Mouse (Mus musculus) urinary bladder, adult 18-20 months (tissue): Measurements from ENCODE around the gene Rhbdf1.
"Not testable (repeated sequence)": the region's sequence is repeated elsewhere in the genome, so short reads cannot be mapped to it uniquely, and the experiment has no call there.

Experiments used
- DNase-seq, 2 experiments: peaks; one replicate each; pipeline ENCODE4 v3.0.0; 2022; ENCODE audit warnings: low spot score in 2 of 2, mixed read lengths in 2 of 2

The Rhbdf1 gene

DNA sequence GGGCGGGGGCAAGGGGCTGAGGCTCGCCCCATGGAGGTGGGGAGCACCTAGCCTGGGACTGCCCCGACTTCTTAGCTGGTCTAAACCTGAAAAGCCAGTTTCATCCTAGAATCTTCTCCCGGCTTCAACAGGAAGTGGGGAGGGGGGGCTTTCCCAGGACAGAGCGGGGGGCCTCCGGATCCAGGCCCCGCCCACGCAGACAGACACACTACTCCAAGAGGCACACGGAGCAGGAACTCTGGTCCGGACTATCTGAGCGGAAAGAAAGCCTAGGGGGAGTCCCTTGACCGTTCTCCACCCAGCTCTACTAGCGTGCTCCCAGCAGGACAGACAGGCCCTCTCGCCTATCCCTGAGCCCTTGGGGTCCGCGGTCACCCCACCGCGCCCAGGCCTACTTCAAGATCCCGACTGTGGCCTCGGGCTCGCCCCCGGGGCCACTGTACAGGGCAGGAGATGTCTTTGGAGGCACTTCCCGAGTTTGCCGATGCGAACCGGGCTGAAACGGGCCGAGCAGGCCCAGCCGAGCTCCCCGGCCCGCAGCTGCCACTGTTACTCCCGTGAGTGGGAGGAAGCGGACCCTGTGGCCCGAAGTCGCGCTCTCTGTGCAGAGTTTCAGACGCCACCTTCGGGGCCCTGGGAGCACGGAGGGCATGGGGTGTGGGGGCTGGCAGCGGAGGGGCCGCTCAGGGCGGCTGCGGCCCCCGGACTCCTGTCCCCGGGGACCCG, 712 bp downstream of the Rhbdf1 start:
- peak; percentile 65 to 69 for DNase-seq

DNA sequence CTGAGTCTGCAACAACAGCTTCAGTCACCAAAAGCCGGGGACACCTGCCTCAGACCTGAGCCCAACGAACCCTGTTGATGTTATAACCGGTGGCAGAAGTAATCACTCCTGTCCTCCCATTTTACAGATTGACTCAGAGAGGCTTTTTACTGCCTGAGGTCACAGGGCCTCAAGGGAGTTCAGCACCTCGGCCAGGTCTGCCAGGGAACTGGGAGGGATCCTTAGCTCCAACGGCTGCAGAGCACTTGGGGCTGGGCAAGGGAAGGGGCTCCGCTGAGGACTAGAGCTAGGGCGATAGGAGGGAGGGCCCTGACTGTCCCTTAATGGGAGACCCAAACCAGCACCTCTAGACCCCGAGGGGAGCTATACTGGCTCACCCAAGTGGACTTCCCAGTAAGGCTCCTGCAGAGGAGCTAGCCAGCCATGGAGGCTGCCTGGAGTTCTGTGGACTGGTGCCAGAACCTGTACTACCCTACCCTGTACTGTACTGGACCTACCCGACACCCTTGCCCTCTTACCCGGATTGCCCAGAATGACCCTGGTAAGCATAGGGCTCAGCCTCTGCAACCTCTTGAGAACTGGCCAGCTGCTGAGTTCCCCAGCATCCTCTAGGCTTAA, 1.4 kb downstream of the Rhbdf1 start:
- peak in 1 of 2 experiments; percentile 71 for DNase-seq

DNA sequence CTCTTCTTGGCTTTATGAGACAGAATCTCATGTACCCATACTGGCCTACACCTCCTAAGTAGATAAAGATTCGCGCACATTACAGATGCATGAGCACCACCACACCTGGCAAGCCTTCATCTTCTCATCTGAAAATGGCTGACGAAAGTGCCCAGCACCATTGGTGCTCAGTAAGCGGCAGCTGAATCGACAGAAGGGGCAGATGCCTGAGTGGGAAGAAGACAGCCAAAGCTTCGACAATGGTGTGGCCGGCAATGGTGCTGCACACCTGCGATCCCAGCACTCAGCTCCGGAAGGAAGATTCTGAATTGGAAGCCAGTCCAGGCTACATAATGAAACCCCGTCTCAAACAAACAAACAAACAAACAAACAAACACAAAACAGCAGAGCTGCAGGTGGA, 2.8 kb downstream of the Rhbdf1 start:
- no peak for DNase-seq

DNA sequence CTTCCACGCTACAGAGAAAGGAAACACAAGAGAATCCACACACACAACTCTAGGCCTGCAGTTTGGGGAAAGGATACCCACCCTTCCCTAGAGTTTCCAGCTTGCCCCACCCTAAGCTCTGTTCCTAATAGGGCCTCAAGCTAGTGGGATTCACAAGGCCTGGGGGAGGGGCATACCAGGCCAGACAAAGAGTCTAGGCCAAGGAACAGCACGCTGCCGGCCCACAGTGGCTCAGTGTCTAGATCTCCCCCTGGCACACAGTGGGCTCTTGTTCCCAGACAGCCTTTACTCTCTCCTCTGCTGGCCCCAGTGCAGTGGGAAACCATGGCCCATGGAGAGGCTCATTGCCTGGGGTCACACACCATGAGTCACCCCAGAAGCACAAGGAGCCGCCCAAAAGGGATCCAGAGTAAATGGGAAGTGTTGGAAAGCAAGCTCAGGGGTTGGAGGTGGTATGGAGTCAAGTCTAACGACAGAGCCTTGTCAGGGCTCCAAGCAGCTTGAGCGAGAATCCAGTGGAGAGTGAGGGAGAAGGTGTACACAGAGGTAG, 3.5 kb downstream of the Rhbdf1 start:
- no peak for DNase-seq

DNA sequence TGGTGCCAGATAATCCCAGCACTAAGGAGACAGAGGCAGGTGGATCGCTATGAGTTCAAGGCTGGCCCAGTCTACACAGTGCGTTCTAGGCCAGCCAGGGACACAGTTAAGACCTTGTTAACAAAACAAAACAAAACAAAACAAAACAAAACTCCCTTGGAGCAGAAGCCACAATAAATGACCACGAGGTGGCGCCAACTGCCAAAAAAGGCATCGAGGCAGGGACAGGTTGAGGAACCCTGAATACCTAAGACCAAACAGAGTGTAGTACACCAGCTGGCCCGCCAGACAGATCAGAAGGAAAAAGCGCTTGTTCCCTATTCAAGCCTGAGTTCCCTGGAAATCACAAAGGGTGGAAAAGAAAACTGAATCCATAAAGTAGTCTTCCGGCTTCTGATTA, 5.2 kb downstream of the Rhbdf1 start:
- peak in 1 of 2 experiments; percentile 42 for DNase-seq

DNA sequence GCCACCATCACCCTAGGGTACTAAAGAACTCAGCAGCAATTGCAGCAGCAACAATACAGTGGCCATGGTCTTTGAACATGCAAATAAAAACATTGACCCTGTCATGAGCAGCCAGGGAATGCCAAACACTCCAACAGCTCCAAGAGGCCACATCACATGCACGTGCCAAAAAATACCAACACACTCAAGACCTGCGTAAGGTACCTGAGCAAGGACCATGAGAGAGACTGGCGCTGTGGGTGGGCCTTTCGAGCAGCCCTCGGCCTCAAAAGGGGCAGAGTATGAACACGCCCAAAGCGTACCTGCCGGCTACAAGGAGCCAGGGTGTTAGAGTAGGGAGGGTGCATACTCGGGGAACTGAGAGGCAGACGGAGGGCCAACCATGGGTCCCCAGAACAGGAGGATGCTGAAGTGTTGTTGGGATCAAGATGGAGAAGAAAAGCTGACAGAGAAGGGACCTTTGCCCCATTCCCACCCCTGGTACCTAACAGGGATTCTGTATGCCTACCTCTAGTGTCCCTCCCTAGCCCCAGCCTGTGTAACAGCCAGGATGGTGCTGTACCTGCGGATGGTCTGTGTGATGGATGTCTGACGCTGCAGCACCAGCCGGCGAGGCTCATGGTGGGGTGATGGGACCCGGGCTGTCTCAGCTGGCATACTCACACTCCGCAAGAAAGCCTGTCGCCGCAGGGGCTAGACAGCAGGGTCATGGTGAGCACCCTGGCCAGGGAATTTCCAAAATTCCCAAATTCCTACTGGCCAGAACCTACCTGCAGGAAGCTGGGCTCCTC, 6.5 kb downstream of the Rhbdf1 start:
- DNase-seq: no peak

DNA sequence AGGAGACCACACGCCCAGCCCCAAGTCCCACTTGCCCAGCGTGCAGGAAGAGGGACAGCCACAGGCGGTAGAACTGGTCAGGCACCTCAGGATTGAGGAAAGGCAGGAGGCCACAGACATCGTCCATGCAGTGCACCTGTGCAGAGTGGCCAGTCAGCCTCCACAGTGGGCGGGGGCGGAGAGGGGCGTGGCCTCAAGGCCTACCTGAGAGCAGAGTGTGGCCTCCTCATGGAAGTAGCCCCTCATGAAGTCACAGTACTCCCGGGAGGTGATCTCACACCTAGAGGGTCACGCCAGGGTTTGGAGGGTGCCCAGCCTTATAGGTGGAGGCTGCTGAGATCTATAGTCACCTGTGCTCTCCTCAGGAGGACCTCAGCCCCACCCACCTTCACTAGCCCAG, 11.5 kb downstream of the Rhbdf1 start:
- DNase-seq: no peak

DNA sequence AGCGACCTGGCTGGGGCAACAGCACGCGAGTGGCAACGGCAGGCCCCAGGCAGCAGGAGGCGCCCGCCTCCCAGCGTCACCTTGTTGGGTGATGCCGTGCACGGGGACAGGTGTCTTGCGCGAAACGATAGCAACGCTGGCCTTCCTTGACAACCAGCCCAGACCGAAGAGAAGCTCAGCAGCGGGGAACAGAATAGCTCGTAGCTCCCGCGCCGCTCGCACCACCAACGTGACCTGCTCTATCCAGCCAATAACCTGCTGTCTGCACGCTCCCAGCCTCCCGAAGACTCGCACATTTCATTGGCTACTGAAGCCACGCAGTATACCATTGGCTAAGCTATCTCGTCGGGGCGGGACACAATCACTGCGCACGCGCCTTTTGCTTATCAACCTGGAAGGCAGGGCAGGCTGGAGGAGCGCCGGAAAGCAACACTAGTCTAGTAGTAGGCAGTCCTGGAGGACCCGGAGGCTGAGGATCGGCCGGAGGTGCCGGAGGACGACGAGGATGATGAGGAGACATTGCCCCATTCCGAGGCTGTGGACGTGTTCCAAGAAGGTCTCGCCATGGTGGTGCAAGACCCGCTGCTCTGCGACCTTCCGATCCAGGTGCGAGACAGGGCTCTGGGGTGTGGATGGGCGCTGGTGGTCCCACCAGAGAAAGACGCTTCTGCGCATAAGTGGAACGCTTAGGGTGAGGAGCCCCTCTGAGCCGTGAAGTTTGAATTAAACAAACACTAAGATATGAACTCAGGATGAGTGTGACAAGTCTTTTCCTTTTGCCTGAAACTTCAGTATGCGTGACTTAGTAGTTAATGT, 16.8 kb downstream of the Rhbdf1 start, which contains the start of gene Snrnp25:
Gene Snrnp25 (plus strand): TSS at position 358 of the 816 bp plus-strand sequence.
- DNase-seq: peak; percentile 87 to 95

DNA sequence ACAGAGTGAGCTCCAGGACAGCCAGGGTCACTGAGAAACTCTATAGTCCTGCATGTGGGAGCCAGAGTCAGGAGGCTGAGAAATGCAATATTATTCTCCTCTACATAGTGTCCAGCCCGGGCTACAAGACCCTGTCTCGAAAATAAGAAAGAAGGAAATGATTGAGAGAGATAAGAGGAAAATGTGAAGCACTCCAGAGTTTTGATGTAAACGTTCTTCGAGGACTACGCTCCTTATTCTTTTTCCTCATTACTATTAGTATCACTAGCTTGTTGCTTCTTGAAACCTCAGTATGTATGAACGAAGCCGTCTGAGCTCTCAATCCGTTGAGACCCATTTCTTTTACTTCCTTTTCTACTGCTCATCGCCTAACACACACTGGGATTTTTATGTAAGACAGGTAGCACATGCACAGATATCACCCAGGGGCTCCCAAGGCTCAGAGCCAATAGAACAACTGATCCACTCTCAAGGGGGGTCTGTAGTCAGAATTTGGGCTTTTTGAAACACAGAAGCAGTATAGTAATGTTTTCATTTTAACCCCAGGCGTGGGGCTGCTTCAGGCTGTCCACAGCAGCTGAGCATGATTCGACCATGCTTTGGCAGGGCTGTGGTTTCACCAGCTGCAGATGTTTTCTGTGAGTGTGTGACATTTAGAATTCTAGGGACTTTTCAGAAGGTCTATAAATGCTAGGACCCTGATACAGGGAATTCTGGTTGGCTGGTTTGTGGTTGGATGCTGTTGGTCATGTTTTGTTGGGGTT, 20.0 kb downstream of the Rhbdf1 start:
- no peak for DNase-seq

DNA sequence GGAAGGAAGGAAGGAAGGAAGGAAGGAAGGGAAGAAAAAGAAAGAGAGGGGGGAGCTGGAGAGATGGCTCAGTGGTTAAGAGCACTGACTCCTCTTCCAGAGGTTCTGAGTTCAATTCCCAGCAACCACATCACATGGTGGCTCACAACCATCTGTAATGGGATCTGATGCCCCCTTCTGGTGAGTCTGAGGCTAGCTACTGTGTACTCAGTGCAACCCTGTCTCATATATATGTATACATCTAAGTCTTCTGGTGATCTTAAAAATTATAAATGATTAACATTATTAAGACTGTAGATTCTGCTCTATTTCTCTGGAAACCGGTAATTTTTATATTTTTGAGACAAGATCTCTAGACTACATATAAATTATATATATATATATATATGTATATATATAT, 21.1 kb downstream of the Rhbdf1 start:
- DNase-seq: not testable (repeated sequence)

DNA sequence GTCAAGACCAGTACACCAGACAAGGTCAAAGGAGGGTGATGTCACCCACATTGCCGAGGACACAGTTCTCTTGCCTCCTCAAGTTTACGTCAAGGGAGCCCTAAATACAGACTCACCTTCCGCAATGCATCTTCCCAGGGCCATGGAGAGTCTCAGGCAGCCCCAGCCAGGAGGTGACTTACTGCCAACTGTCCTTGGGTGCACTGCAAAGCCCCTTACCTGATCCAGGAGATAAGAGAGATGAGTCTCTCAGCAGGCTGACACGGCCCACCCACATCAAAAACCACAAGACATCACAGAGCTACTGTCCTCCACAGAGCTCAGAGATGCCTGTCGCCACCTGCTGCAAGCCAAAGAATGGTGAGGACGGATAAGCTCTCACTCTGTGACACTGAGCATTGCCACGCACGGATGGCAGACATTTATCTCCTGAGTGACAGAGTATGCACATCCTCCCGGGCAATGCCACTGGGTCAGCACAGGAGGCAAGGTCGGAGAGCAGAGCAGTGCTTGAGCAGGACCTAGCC, 22.0 kb downstream of the Rhbdf1 start, which contains the start of gene Il9r:
Gene Il9r (minus strand): TSS at position 205 of the 527 bp plus-strand sequence.
- no peak for DNase-seq

DNA sequence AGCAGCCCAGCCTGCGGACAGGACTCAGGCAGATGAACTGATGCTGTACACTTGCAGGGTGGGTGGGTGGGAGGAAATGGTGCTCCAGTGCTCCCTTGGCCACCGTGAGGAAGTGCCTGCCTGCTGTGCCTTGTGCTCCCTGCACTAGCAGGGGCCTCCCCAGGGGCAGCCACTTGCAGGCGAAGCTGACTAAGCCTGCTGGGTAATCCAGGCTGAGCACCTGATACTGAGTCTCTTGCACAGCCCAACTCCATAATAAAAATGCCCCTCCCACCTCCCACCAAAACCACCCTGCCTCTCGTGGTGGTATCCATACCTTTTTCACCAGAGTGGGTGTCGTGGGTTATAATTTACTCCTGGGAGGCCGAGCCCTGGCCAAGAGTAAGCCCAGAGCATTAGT, 22.9 kb downstream of the Rhbdf1 start:
- no peak for DNase-seq

DNA sequence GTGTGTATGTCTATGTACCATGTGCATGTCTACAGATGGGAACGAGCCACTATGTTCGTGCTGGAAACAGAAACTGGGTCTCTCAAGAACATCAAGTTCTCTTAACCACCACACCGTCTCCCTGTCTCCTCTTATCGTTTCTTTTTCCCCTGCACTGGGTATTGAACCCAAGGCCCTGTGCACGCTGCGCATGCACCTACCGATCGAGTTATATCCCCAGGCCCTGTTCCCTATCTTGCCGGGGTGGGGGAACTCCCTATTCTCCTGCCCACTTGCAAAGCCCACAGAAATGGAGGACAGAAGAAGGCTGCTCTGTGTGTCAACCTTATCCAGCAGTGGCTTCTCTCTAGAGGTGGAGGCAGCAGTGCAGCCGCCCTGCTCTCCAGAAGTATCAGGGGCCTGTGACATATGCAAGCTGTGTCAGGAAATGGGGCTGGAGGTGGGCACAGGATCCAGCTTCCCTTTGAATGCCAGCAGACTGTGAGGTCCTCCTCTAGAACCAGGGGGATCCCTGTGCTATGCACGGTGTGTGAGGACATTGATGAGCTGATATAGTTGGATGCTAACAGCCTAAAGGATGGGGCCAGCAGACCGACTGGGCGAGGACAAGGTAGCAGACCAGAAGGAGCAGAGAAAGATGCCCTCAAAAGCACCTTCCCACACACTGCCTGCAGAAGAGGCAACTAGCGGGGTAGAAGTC, 23.7 kb downstream of the Rhbdf1 start:
- no peak for DNase-seq

DNA sequence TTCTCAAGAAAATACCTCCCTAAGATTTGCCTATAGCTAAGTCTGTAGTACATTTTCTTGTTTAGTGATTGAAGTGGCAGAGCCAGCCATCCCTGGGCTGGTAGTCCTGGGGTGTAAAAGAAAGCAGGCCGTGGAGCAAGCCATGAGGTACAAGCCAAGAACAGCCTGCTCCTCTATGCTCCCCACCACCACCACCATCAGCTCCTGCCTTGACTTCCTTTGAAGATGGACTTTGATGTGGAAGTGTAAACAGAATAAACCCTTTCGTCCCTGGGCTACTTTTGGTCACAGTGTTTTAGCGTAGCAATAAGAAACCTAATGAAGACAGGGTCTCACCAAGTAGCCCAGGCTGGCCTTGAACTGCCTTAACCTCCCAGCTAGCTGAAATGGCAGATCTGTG, 24.3 kb downstream of the Rhbdf1 start:
- DNase-seq: no peak

DNA sequence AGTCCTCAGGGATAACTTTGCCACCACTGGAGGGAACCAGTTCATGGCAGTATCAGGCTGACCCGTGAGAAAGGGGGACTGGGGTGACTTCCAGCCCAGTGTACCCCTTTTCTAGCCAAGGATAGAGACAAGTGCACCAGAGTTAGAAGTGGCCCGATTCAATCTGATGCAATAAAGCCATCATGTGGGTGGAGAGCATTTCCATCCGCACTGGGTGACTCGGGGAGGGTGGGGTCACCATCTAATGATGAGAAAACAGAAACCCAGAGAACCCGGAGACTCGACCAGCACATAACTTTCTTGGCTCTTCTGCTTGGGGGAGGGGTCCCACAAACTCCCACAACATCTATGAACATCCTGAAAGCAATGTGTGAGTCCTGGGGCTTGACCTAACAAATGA, 25.4 kb downstream of the Rhbdf1 start:
- DNase-seq: no peak

DNA sequence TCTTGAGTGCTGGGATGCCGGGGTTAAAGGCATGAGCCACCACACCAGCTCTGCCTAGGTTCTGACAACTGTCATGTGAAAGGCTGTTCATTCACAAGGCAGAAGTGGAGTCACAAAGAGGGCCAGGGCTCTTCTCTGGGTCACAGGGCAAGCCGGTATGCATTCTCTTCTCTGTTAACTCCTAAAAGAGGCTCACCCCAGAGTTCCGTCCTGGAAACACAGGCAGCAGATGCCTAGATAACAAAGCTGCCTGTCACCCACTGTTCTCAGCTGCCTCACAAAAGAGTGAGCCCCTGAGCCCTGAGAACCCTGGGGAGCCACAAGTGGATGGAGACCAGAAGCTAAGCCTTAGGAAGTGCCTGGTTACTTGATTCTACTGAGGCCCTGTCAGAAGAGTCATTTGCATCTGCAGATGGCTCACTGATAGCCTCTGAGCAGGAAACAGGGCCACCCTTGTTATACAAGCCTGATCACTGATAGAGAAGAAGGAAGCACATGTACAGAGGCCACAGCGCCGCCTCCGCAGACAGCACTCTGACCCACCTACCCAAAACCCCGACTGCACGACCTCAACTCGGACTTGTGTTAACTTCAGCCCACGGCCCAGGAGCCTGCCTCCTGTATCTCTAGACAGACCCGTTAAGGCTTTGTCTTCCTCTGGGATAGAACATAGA, 26.1 kb downstream of the Rhbdf1 start:
- DNase-seq: no peak

DNA sequence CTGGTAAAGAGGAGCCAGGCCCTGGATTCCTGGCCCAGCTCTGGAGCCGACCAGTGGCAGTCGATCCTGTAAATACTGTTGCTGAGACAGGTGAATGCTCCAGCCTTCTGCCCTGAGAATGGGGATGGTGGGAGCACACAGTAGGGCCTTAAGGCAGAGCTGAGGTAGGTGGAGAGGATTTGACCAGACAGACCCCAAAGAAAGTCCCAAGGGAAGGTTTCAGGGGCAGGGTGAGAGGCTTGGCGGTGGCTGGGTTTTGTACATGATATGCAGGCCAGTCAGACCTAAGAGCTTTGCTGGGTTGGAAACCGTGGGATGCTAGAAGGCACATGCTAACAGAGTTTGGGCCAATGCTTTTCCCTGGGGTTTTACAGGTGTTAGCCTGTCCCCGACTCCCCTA, 27.5 kb downstream of the Rhbdf1 start:
- DNase-seq: no peak

DNA sequence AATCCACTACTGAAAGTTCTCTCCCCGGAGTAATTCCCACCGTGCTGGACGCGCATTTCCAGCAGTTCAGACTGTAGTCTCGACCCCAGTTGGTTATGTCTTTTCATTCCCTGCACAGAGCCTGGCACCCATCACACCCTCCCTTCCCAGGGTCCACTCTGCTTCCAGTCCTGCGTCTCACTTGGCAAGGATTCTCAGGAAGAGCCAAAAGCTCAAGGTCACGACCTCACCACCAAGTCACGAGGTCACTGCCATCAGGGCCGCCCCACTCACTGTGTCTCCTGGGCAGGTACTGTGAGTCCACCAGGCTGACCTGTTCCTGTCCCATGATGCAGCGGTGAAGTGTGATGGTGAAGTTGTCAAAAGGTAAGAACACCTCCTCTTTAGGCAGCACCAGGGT, 28.0 kb downstream of the Rhbdf1 start:
- DNase-seq: no peak

DNA sequence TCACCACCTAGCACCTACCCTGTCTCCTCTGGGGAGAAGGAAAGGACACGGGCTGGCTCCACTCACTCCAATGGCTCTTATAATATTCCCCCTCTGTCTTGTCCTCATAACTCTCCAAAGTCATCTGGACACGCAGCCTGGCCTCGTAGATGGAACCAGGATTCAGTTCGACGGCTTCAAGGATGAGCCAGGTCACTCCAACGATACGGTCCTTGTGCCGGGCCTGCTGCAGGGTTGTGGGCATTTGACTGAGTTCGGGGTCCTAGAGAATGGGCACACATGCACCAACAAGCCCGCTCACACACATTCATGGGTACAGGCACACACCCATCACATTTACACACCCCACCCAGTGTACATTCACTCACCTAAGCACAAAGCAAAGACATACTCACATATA, 28.9 kb downstream of the Rhbdf1 start:
- no peak for DNase-seq
